Mouse (Mus musculus) kidney, adult 2 months (tissue): ENCODE measurements at regions not wholly inside any gene's neighbourhood (a gene's known extent, or its start where the extent isn't known, plus 50 kb on each side); places are given as distances from the start of the nearest gene placed in this dataset.

Experiments used
- DNase-seq: peaks from one replicate; pipeline ENCODE4 v3.0.0; 2021
- H3K27ac ChIP-seq: fragments of 200-500 bp; 2 replicates; pipeline ENCODE4 v1.5.1; 2012; ENCODE audit warnings: low read depth, low read length, control low read depth, inconsistent platforms; ENCODE audit not compliant: insufficient read depth
- H3K27me3 ChIP-seq: fragments of 200-500 bp; replicated peaks from 2 replicates; pipeline ENCODE4 v1.6.1; 2012; ENCODE audit warnings: mild to moderate bottlenecking, moderate library complexity, low read length, inconsistent platforms; ENCODE audit not compliant: control insufficient read depth, insufficient read depth
- H3K36me3 ChIP-seq: fragments of 200-500 bp; 2 replicates; pipeline ENCODE4 v1.6.1; 2012; ENCODE audit warnings: mild to moderate bottlenecking, moderate library complexity, low read length, inconsistent platforms; ENCODE audit not compliant: control insufficient read depth, insufficient read depth
- H3K4me1 ChIP-seq: fragments of 200-500 bp; 2 replicates; pipeline ENCODE4 v1.6.1; 2011; ENCODE audit warnings: low read length; ENCODE audit not compliant: control insufficient read depth, insufficient read depth
- H3K4me3 ChIP-seq: fragments of 200-500 bp; 2 replicates; pipeline ENCODE4 v1.5.1; 2011; ENCODE audit warnings: mild to moderate bottlenecking, low read depth, low read length, control low read depth; ENCODE audit not compliant: insufficient read depth
- CTCF ChIP-seq: fragments of 200-500 bp; conservative IDR thresholded peaks from 2 replicates; pipeline ENCODE4 v1.5.1; 2011; ENCODE audit warnings: low read depth, mild to moderate bottlenecking, control low read depth, low read length, moderate library complexity, mixed read lengths; ENCODE audit not compliant: insufficient read depth, insufficient read length
- POLR2A ChIP-seq: fragments of 200-500 bp; IDR thresholded peaks from one replicate; pipeline ENCODE4 v1.6.1; 2011; ENCODE audit warnings: low read depth, low read length, control low read depth
- WGBS: fragments of 180-500 bp; shearing (Covaris S2); methylation state at CpG from one replicate; pipeline ENCODE4 v1.1.7; 2018; 5-methylcytosine and 5-hydroxymethylcytosine counted together

GRCm38 (mm10) chr9:120754151-120754550, 174.9 kb upstream of the Ctnnb1 start:
- Histone ChIP-seq H3K27me3 (no peaks in the 10 kb centered on the region), H3K4me1 (peaks cover 3% of the 10 kb centered on the region; the same call in 1 of the 2 replicates), H3K36me3 (no peaks in the 10 kb centered on the region), H3K27ac (no peak overlapping the region), H3K4me3 (no peak overlapping the region)
- no peak for DNase-seq
- TF ChIP-seq POLR2A (no peak), CTCF (no peak)

- Histone ChIP-seq H3K4me3 (no peak overlapping the region), H3K36me3 (no peaks in the 10 kb centered on the region), H3K27me3 (no peaks in the 10 kb centered on the region), H3K27ac (no peak overlapping the region), H3K4me1 (peaks cover 3% of the 10 kb centered on the region; the same call in 1 of the 2 replicates)
- no peak for DNase-seq
- TF ChIP-seq CTCF = no peak
- no peak for TF ChIP-seq POLR2A
- 95% methylated on average over 7 of the region's 7 CpGs for WGBS
These were observed 173.5 kb upstream of the Ctnnb1 start for GRCm38 (mm10) chr9:120755486-120755885.

DNA sequence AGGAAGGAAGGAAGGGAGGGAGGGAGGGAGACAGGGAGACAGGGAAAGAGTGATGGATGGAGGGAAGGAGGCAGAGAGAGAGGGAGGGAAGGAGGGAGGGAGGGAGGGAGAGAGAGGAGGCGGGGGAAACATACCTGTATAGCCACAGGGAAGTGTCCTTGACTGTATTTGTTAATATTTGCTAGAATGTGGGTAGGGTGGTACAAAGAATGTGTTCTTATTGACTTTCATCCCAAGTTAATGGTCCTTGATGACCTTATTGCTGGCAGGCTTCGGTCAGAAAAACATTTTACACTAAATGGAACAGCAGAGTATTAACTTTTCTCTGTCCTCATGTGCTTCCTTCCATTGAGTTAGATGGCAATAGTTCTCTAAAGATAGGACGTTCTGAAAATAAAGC, 171.0 kb upstream of the Ctnnb1 start:
- TF ChIP-seq POLR2A (no peak), CTCF (no peak)
- Histone ChIP-seq H3K27ac (peak overlapping the region; percentile 54; the same call in 1 of the 2 replicates), H3K4me3 (no peak overlapping the region), H3K27me3 (no peaks in the 10 kb centered on the region), H3K4me1 (peaks cover 3% of the 10 kb centered on the region; the same call in 1 of the 2 replicates), H3K36me3 (no peaks in the 10 kb centered on the region)
- 40% methylated on average over 3 of the region's 3 CpGs for WGBS
- peak; percentile 62 for DNase-seq

DNA sequence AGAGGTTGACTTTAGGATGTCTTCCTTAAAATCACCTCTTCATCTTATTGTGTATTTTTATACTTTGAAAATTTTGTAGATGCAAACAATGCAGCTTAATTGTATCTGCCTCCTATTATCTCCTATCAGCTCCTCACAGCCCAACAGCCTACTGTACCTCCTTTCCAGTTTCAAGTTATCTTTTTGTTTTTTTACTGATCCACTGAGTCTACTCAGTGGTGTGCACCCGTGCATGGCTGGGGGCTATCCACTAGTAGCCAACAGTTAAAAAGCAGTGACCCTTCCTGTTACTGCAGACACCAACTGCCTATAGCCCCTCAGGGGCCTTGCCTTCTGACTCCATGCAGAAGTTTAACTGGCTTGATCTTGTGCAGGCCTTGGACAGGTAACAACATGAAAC, 170.4 kb upstream of the Ctnnb1 start:
- no peak for DNase-seq
- Histone ChIP-seq H3K27me3 (no peaks in the 10 kb centered on the region), H3K4me1 (peaks cover 3% of the 10 kb centered on the region; the same call in 1 of the 2 replicates), H3K27ac (peak overlapping the region; percentile 47), H3K4me3 (no peak overlapping the region), H3K36me3 (no peaks in the 10 kb centered on the region)
- WGBS = 45% methylated on average over 1 of the region's 1 CpGs
- no peak for TF ChIP-seq CTCF
- TF ChIP-seq POLR2A = no peak

- no peak overlapping the region for H3K4me3 ChIP-seq
- 79% methylated on average over 5 of the region's 5 CpGs for WGBS
- no peaks in the 10 kb centered on the region for H3K36me3 ChIP-seq
- H3K4me1 ChIP-seq = peaks cover 5% of the 10 kb centered on the region; the same call in 1 of the 2 replicates
- no peak for DNase-seq
- H3K27me3 ChIP-seq = no peaks in the 10 kb centered on the region
- H3K27ac ChIP-seq = peak overlapping the region; percentile 25; the same call in 1 of the 2 replicates
- no peak for TF ChIP-seq POLR2A
- no peak for TF ChIP-seq CTCF
These were observed 169.2 kb upstream of the Ctnnb1 start for GRCm38 (mm10) chr9:120759771-120760170.

- Histone ChIP-seq H3K27me3 (no peaks in the 10 kb centered on the region), H3K4me1 (0 out of 2 replicates have a peak, but pooled peaks cover 3% of the 10 kb centered on the region), H3K36me3 (no peaks in the 10 kb centered on the region), H3K27ac (no peak overlapping the region), H3K4me3 (no peak overlapping the region)
- 72% methylated on average over 2 of the region's 2 CpGs for WGBS
- DNase-seq = no peak
- TF ChIP-seq POLR2A = no peak
- no peak for TF ChIP-seq CTCF
These were observed 165.2 kb upstream of the Ctnnb1 start for GRCm38 (mm10) chr9:120763802-120764201.

GRCm38 (mm10) chr9:120764663-120765062, 164.4 kb upstream of the Ctnnb1 start:
- DNase-seq = peak; percentile 43

More at GRCm38 (mm10) chr9:120764663-120765062, 164.4 kb upstream of the Ctnnb1 start:
- H3K27me3 ChIP-seq = no peaks in the 10 kb centered on the region
- H3K27ac ChIP-seq = no peak overlapping the region
- 0 out of 2 replicates have a peak, but pooled peaks cover 3% of the 10 kb centered on the region for H3K4me1 ChIP-seq
- no peaks in the 10 kb centered on the region for H3K36me3 ChIP-seq
- TF ChIP-seq CTCF = no peak
- TF ChIP-seq POLR2A = no peak
- H3K4me3 ChIP-seq = no peak overlapping the region
- WGBS = 31% methylated on average over 9 of the region's 9 CpGs
